ENCODE assay signal across 8 mouse cellular contexts in the genomic region with DNA sequence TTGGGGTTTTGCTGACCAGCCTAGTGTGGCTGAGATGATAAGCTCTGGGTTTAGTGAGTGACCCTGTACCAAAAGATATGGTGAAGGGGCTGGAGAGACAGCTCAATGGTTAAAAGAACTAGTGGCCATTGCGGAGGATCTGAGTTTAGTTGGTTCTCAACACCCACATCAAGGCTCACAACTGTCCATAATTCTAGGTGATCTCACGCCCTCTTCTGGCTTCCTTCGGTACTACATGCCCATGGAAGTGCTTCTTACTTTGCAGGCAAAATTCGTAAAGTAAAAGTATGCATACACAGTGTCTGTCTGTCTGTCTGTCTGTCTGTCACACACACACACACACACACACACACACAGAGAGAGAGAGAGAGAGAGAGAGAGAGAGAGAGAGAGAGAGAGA. TPM values are rescaled to one million over a fixed set of nuclear protein-coding genes. Genes with fewer than 3 reads are reported as not detected.
A peak's percentile ranks its signal among the peaks of the same experiment; 100 is the strongest.
DNase-seq lines count a peak whose midpoint lies in the region; ATAC-seq lines count a peak whose summit lies in the region.

No protein-coding gene starts in this region.

- 41% methylated on average over 4 of the region's 4 CpGs for WGBS in heart, embryonic 12.5 days

- no peaks in the 10 kb centered on the region for H3K27me3 ChIP-seq in heart, embryonic 12.5 days (replicated peaks)

- H3K27ac ChIP-seq in heart, embryonic 12.5 days (ENCODE audit: poor library complexity, severe bottlenecking) = no peak overlapping the region

- no peak for ATAC-seq in heart, embryonic 12.5 days (ENCODE audit: insufficient number of reproducible peaks, low FRiP score)

- no peaks in the 10 kb centered on the region for H3K36me3 ChIP-seq in heart, embryonic 12.5 days

- H3K9me3 ChIP-seq in heart, embryonic 12.5 days (replicated peaks) = no peaks in the 10 kb centered on the region

- peaks cover 19% of the 10 kb centered on the region for H3K4me1 ChIP-seq in heart, embryonic 12.5 days (replicated peaks)

- peak; percentile 94 for DNase-seq in heart, adult 11 months
- DNase-seq in 3T3-L1 (ENCODE audit: low read depth, low spot score) (peak; percentile 80), ZHBTc4 (ENCODE audit: low read depth, low spot score) (peak; percentile 70)
- peak; percentile 17 for DNase-seq in embryo, embryonic 11.5 days (ENCODE audit: low read depth, low spot score)
- peak; percentile 61 for DNase-seq in kidney, postnatal 14 days
- DNase-seq in lung, postnatal 10 days = peak; percentile 87
- peak; percentile 4 for DNase-seq in telencephalon, adult 2 months (ENCODE audit: low read depth, low spot score)

- no peak overlapping the region for H3K4me2 ChIP-seq in heart, embryonic 12.5 days

- no peak overlapping the region for H3K9ac ChIP-seq in heart, embryonic 12.5 days

- no peak overlapping the region for H3K4me3 ChIP-seq in heart, embryonic 12.5 days

RNA-seq across cellular contexts. Expression of gene Gm10974, which starts 23.4 kb away (rescaled TPM):
- not detected in 2 replicates for polyA plus RNA-seq in heart, embryonic 12.5 days (2016; fragmentation: Nextera tagmentation; extraction: Ambion mirVana)

RNA-seq across cellular contexts. Expression of gene Lrrk1, which starts 45.8 kb away (rescaled TPM):
- 9.1 and 9.8 TPM in 2 replicates for polyA plus RNA-seq in heart, embryonic 12.5 days (2016; fragmentation: Nextera tagmentation; extraction: Ambion mirVana)

Comparison
In these comparisons a context has a peak if more than half of its experiments do, and no peak if none do; other contexts are left out.
1. DNase-seq: peak in every context shown above with its lines; median percentile 94 in heart, adult 11 months; 87 in lung, postnatal 10 days; 80 in 3T3-L1; 70 in ZHBTc4; 61 in kidney, postnatal 14 days; 17 in embryo, embryonic 11.5 days; 4 in telencephalon, adult 2 months.